Mouse (Mus musculus) testis, adult 2 months (tissue): ENCODE results near the gene Tvp23b.

Experiments used
- CTCF ChIP-seq: fragments of 200-500 bp; IDR thresholded peaks from 2 replicates; pipeline ENCODE4 v1.5.1; 2012; ENCODE audit warnings: low read depth, mild to moderate bottlenecking, inconsistent platforms, low read length, moderate library complexity; ENCODE audit not compliant: control insufficient read depth, insufficient read depth, insufficient replicate concordance
- POLR2A ChIP-seq: fragments of 200-500 bp; IDR thresholded peaks from 2 replicates; pipeline ENCODE4 v1.6.1; 2012; ENCODE audit warnings: low read depth, mild to moderate bottlenecking, inconsistent platforms, low read length, moderate library complexity; ENCODE audit not compliant: control insufficient read depth

- peak; percentile 40; the same call in 1 of the 2 replicates for TF ChIP-seq POLR2A
- peak; percentile 91; the same call in 1 of the 2 replicates for TF ChIP-seq CTCF
Observed at GRCm38 (mm10) chr11:62921052-62921977, 42.1 kb downstream of the Tvp23b start.
